Mouse (Mus musculus) heart, embryonic 11.5 days (tissue): Measurements from ENCODE around the gene Homez. TPM values are rescaled to one million over a fixed set of nuclear protein-coding genes. Genes with fewer than 3 reads are reported as not detected.

Experiments used
- polyA plus RNA-seq: library from polyadenylated mRNA; unstranded; fragments of >200 nt; fragmentation: Nextera tagmentation; extraction: Ambion mirVana; gene quantifications from 2 replicates; pipeline ENCODE4 v1.2.1, GENCODE M21; 2014

Homez gene
- polyA plus RNA-seq, 1 experiment from 2014 or later: 6.7 TPM

Other genes starting within 250 kb of the Homez start
- gene Psmb11, start 249.5 kb downstream of the Homez start, polyA plus RNA-seq: not detected in 2 replicates
- gene Gm17606, start 230.0 kb downstream of the Homez start, polyA plus RNA-seq: not detected in 2 replicates
- gene Cdh24, start 229.6 kb downstream of the Homez start, polyA plus RNA-seq: 2.9 and 3.1 TPM in 2 replicates
- 56.7 and 60.8 TPM in 2 replicates for gene 1700123O20Rik, start 184.7 kb downstream of the Homez start, polyA plus RNA-seq
- gene Acin1, start 184.0 kb downstream of the Homez start, polyA plus RNA-seq: 72.1 and 96.8 TPM in 2 replicates
- 0.15 and 0.36 TPM in 2 replicates for gene Gm29776, start 172.1 kb downstream of the Homez start, polyA plus RNA-seq
- not detected in 2 replicates for gene Cebpe, start 158.8 kb downstream of the Homez start, polyA plus RNA-seq
- gene Slc7a8, start 89.0 kb downstream of the Homez start, polyA plus RNA-seq: 4.8 and 5.6 TPM in 2 replicates
- gene Rnf212b, start 56.8 kb downstream of the Homez start, polyA plus RNA-seq: not detected in 2 replicates
- gene Ppp1r3e, start 6.6 kb upstream of the Homez start, polyA plus RNA-seq: 0.94 and 1.8 TPM in 2 replicates
- 3.3 TPM in 2 replicates for gene Bcl2l2, start 12.4 kb upstream of the Homez start, polyA plus RNA-seq
- gene Gm20521, start 12.5 kb upstream of the Homez start, polyA plus RNA-seq: 0.31 TPM in 1 of 2 replicates, not detected in the other
- gene Pabpn1, start 21.5 kb upstream of the Homez start, polyA plus RNA-seq: 89.5 and 99.0 TPM in 2 replicates
- gene Slc22a17, start 42.2 kb upstream of the Homez start, polyA plus RNA-seq: 26.0 and 28.7 TPM in 2 replicates
- gene Efs, start 55.2 kb upstream of the Homez start, polyA plus RNA-seq: 11.0 and 12.7 TPM in 2 replicates
- gene Il25, start 61.7 kb upstream of the Homez start, polyA plus RNA-seq: not detected in 2 replicates
- 0.49 and 0.90 TPM in 2 replicates for gene Cmtm5, start 65.3 kb upstream of the Homez start, polyA plus RNA-seq
- 2,306 and 2,903 TPM in 2 replicates for gene Myh6, start 96.0 kb upstream of the Homez start, polyA plus RNA-seq
- gene Gm17428, start 106.0 kb upstream of the Homez start, polyA plus RNA-seq: not detected in 2 replicates
- 3,446 and 4,122 TPM in 2 replicates for gene Myh7, start 123.7 kb upstream of the Homez start, polyA plus RNA-seq
- 60.3 and 62.1 TPM in 2 replicates for gene Ngdn, start 144.5 kb upstream of the Homez start, polyA plus RNA-seq
- 2.9 and 3.1 TPM in 2 replicates for gene Zfhx2, start 221.4 kb upstream of the Homez start, polyA plus RNA-seq
- 12.4 and 15.1 TPM in 2 replicates for gene Thtpa, start 223.8 kb upstream of the Homez start, polyA plus RNA-seq
- gene Ap1g2, start 235.6 kb upstream of the Homez start, polyA plus RNA-seq: 9.1 and 11.4 TPM in 2 replicates
- gene Jph4, start 246.0 kb upstream of the Homez start, polyA plus RNA-seq: 0.31 and 0.59 TPM in 2 replicates